Mouse (Mus musculus) heart, adult 11 months (tissue): ENCODE measurements around the gene Eepd1.

Experiments
- DNase-seq: peaks from one replicate; pipeline ENCODE4 v3.0.0; 2022

The Eepd1 gene

GRCm38 (mm10) chr9:25539461-25539860 is 58.1 kb downstream of the Eepd1 start:
- peak; percentile 51 for DNase-seq

GRCm38 (mm10) chr9:25541355-25541754 is 60.0 kb downstream of the Eepd1 start:
- no peak for DNase-seq

- DNase-seq, result peak; percentile 88
Measured at GRCm38 (mm10) chr9:25545212-25545611, 63.9 kb downstream of the Eepd1 start.

DNA sequence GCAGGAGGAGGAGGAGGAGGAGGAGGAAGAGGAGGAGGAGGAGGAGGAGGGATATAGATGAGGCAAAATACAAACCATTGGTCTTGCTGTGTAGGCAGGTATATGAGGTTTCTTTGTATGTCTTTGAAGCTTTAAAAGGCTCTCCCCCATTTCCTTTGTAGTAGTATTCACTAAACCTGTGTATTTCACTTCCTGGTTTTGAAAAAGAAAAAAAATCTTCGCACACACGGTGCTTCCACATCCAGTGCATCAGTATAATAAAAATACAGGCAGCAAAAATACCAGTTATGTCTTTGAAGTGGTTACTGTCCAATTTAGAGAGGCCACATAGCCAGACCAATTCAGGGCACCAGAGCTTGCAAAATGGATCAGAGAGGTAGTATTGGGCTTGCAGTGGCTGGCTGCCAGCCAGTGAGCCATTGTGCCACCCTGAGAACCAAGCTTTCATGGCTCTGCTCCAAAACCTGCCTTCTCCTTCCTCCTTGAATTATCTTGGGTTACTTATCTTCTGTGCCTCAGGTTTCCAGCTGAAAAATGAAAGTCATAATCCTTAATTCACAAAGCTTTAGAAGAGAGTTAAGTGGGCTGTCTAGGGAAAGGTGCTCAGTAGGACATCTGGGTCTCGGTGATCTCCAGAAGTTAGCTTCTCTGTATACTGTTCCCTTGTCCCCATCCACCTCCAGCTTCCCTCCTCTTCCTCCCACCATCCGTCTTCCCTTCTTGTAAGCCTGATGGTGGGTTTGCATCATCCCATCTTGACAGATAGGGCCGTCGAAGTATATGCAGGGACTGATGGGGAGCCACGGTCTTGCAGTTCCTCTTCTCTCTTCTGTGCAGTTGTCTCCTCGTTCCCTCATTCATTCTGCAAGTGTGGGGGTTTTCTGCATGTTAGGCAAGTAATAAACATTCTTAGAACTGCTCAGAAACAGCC is 68.0 kb downstream of the Eepd1 start:
- DNase-seq, result peak; percentile 36

DNA sequence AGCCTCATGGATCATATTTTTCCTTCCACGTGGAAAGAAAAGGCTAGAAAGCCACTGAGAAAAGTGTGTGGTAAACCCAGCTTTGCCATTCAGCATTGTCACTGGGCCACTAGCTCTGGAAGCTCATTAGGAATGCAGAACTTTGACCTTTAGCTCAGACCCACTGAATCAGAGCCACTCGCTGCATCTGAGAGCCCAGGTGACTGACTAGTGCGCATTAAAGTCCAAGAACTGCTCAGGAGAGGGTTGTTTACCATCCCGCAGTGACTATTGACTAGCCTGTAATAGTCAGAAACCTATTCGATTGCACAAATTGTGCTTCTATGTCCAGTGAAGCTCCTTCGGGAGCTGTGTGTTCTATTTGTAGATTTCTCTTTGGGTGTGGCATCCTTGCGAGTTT is 68.8 kb downstream of the Eepd1 start:
- DNase-seq, result no peak

GRCm38 (mm10) chr9:25552532-25552931 is 71.2 kb downstream of the Eepd1 start:
- DNase-seq, result no peak

DNA sequence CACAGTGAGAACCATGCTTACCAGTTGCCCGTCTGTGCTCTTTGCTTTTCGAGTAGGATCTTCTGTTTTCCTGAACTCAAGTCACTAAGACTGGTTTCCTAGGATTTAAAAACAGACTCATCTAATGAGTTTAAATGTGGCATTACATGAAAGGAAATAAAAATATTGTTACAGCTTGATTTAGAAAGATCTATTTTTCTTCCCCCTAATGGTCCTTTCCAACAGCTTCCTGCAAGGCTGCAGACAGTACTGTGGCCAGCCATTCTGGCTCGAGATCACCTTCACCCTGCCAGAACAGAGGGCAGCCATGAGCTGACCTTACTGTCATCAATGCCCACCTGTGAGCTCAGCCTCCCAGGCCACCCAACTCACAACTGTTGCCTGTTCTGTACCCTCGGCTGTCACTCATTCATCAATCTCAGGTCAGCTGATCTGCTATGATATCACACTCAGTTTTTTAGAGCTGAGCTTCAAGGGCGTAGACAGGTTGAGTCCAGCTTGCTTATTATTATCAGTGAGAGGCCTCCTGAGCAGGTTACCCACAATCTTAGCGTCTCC is 73.0 kb downstream of the Eepd1 start:
- peak; percentile 96 for DNase-seq

DNA sequence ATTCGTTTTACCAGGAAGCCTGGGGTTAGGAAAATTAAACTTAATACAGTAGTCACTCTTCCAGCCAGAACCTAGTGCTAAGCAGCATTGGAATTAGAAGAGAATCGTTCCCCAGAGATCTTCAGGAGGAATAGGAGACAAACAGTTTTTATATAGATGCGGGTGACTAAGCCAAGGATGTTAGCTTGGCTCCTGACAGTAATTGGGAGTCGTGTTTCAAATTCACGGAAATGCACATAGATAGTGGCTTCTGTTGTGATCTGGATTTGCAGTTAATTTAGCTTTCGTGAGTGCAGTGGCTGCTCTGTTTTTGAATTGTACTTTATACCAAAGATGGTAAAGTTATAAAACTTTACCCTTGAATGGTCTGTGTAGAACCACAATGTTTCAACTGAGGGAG is 73.9 kb downstream of the Eepd1 start:
- peak; percentile 81 for DNase-seq

GRCm38 (mm10) chr9:25556008-25556407 is 74.7 kb downstream of the Eepd1 start:
- DNase-seq, result peak; percentile 45

GRCm38 (mm10) chr9:25557378-25557777 is 76.0 kb downstream of the Eepd1 start:
- peak; percentile 83 for DNase-seq

DNA sequence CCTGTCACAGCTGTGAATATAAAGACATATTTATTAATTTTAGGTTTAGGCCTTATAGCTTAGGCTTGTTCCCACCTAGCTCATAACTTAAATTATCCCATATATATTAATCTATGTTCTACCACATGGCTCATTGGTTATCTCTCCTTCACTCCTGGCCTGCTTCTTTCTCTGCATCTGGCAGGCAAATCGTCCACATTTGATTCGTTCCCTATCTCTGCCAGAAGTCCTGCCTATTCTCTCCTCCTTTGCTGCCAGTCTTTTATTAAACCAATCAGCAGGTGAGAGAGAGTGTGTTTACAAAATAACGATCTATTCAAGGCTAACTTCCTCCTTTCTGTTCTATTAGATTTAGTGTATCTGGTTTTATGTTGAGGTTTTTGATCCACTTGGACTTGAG is 77.5 kb downstream of the Eepd1 start:
- DNase-seq, result no peak

DNA sequence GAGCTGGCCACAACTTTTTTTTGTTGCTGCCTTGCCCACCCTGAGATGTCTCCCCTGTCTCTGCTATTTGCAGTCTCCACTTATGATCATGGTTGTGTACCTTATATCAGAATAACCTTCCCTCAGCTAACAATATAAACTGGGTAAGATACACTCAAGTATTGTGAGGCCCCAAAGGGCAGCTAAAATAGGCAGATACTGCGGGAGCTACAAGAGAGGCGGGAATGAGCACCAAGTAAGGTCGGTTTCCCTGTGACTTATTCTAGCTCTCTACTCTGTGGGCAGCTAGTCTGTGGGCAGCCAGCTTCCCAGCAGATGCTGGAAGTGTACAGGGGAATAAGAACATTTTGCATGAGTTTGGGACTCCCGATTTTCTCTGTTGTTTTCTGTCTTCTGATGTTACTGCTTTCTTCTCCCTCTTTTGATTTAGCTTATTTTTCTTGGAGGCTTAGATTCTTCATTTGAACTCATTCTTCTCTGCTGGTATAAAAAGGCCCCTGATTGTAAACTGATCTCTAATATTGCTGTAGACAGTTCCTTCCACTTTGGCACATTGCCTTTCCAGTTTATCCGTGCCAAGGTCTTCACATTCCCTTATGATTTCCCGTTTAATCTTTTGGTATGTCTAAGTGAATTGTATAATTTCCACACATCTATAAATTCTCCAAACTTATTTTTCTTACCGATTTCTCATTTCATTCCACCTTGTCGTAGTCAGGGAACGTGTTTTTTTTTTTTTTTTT is 78.8 kb downstream of the Eepd1 start:
- DNase-seq, result no peak

GRCm38 (mm10) chr9:25561143-25561542 is 79.8 kb downstream of the Eepd1 start:
- peak; percentile 61 for DNase-seq

- no peak for DNase-seq
Measured at GRCm38 (mm10) chr9:25563806-25564205, 82.5 kb downstream of the Eepd1 start.

GRCm38 (mm10) chr9:25567071-25567470 is 85.7 kb downstream of the Eepd1 start:
- peak; percentile 46 for DNase-seq

GRCm38 (mm10) chr9:25568783-25569182 is 87.4 kb downstream of the Eepd1 start:
- DNase-seq, result peak; percentile 84

DNA sequence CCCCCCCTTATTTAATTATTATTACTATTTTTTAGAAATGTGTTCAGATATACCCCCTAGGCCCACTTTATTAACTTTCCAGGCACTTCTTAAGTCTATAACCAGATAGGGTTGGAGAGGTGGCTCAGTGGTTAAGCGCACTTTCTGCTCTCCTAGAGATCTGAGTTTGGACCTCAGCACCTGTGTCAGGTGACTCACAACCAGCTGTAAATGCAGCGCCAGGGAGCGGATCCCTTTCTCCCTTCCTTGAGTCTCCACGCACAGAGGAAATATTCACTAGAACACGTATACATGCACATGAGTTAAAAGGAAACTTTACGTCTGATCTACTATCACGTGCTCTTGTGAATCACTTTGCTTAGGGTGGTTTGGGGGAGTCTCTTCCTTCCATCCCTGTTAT is 88.7 kb downstream of the Eepd1 start:
- no peak for DNase-seq

DNA sequence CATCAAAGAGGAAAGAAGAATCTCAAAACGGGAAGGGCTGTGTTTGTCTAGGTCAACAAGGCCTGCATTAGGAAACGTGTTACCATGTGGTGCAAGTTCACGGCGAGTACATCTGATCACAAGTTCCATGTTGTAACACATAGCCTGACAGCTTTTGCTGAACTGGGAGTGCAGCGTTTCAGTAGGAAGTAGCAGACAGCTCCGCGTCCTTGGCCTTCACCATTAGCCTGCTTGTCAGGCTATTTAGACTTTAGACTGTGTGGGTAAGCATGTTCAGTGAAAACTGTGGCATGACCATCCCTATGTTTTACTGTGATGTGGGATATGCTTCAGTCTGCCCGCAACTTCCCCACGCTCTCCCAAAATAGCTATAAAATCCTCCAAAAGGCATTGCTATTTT is 89.1 kb downstream of the Eepd1 start:
- DNase-seq, result peak; percentile 92

DNA sequence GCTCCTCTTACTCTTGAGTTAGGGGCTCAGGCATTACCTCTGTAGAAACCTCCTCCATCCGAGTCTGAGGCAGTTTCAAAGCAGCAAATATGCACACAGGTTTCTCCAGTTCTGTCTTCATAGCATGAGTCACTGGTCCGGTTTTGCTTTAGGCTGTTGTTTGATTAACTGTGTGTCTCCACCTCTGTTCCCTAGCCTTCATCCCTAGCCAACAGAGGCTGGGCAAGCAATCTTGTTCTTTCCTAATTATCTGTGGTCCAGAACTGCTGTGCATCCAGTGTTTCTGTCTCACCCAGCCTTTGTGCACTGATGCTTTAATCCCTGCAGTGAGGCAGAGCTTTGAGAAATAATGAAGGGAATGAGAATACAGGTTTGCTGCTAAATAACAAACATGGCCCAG is 90.0 kb downstream of the Eepd1 start:
- peak; percentile 67 for DNase-seq

DNA sequence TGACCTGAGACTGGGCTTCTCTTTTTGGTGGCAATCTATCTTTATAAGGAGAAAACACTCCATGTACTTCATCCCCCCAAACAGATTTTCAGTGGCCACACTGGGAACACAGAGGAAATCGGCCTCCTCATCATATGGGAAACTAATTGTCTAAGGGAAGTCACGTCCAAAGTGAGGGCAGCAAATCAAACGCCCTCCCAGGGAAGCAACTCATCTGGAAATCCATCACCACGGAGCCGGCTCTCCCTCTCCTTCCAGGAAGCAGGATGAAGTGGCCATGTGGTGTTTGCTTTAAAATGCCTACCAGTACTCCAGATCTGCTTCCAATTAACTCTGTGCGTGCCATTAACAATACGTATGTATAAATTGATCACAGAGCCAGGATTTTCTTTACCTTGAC is 92.4 kb downstream of the Eepd1 start:
- peak; percentile 98 for DNase-seq

DNA sequence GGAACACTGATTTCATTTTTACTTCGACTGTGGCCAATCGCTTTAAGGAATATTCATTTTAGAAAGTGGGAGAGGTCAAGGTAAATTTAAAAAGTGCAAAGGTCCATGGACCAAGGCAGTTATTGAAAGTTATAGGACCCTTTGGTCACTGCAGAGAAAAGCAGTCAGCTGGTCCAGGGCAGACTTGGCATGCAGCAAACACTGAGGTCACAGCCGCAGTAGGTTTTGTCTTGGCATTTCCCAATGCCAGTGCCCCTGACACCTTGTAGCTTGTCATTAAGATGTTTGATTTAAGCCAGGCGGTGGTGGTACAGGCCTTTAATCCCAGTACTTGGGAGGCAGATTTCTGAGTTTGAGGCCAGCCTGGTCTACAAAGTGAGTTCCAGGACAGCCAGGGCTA is 92.8 kb downstream of the Eepd1 start:
- peak; percentile 86 for DNase-seq

GRCm38 (mm10) chr9:25578674-25579596 is 97.6 kb downstream of the Eepd1 start:
- peak; percentile 67 for DNase-seq

- peak; percentile 81 for DNase-seq
Measured at GRCm38 (mm10) chr9:25583621-25584020, 102.3 kb downstream of the Eepd1 start.
